13 mouse cellular contexts compared by ENCODE assay signal in genomic region chr2:179945051-179945450, GRCm38 (mm10).
"Had no signal": no experiment of that assay in that cellular context is flagged by ENCODE, and none has a peak within 500 bp of the region (broad histone marks: within the 10 kb centered on the region; RNA-seq: fewer than 3 reads in every experiment).

No protein-coding gene starts in this region.

- H3K36me3 ChIP-seq: limb, embryonic 15.5 days; liver, embryonic 15.5 days; midbrain, embryonic 12.5 days; neural tube, embryonic 15.5 days had no signal

- H3K4me2 ChIP-seq: limb, embryonic 15.5 days; liver, embryonic 15.5 days; lung, embryonic 14.5 days; midbrain, embryonic 12.5 days; neural tube, embryonic 15.5 days had no signal

- DNase-seq: kidney, adult 18-20 months; kidney, postnatal 25 days; layer of hippocampus, adult 9-11 months; layer of hippocampus, postnatal 36 days; lung, embryonic 14.5 days; lung, postnatal 10 days; lung, postnatal 4 days; right cerebral cortex, postnatal 14 days; thymus, postnatal 4 days had no signal

- H3K9ac ChIP-seq: limb, embryonic 15.5 days; liver, embryonic 15.5 days; lung, embryonic 14.5 days; midbrain, embryonic 12.5 days; neural tube, embryonic 15.5 days had no signal

- H3K4me3 ChIP-seq: limb, embryonic 15.5 days; liver, embryonic 15.5 days; midbrain, embryonic 12.5 days; neural tube, embryonic 15.5 days had no signal

- H3K27ac ChIP-seq: limb, embryonic 15.5 days; liver, embryonic 15.5 days; midbrain, embryonic 12.5 days; neural tube, embryonic 15.5 days had no signal

- H3K27me3 ChIP-seq: limb, embryonic 15.5 days; liver, embryonic 15.5 days; midbrain, embryonic 12.5 days; neural tube, embryonic 15.5 days had no signal

- H3K9me3 ChIP-seq: limb, embryonic 15.5 days; liver, embryonic 15.5 days; midbrain, embryonic 12.5 days; neural tube, embryonic 15.5 days had no signal
